Mouse (Mus musculus) hindbrain, postnatal 0 days (tissue): ENCODE measurements around the gene Tubb2b. TPM values are rescaled to one million over a fixed set of nuclear protein-coding genes. Genes with fewer than 3 reads are reported as not detected.

Source experiments
- ATAC-seq: fragments of 200-750 bp; cut with Nextera tagmentation; 2 replicates; pipeline ENCODE4 v1.8.0; 2017; ENCODE audit warnings: mild to moderate bottlenecking, moderate TSS enrichment, moderate library complexity
- DNase-seq: peaks from one replicate; pipeline ENCODE4 v3.0.0-alpha.2; 2015; ENCODE audit warnings: low spot score
- H3K27ac ChIP-seq: fragments of 300-500 bp; sonication (generic); 2 replicates; pipeline ENCODE4 v1.5.1; 2014; ENCODE audit warnings: mild to moderate bottlenecking
- H3K27me3 ChIP-seq: fragments of 300-500 bp; sonication (generic); 2 replicates; pipeline ENCODE4 v1.6.1; 2014; ENCODE audit warnings: low read length, mixed read lengths; ENCODE audit not compliant: insufficient read depth
- H3K36me3 ChIP-seq: fragments of 300-500 bp; sonication (generic); 2 replicates; pipeline ENCODE4 v1.6.1; 2014; ENCODE audit warnings: low read length, mixed read lengths; ENCODE audit not compliant: insufficient read depth
- H3K4me1 ChIP-seq: fragments of 300-500 bp; sonication (generic); 2 replicates; pipeline ENCODE4 v1.6.1; 2014; ENCODE audit warnings: antibody characterized with exemption, low read length, mixed read lengths; ENCODE audit not compliant: insufficient read depth
- H3K4me2 ChIP-seq: fragments of 300-500 bp; sonication (generic); 2 replicates; pipeline ENCODE4 v1.6.1; 2014; ENCODE audit warnings: low read depth, mild to moderate bottlenecking, low read length, moderate library complexity, mixed read lengths
- H3K4me3 ChIP-seq: fragments of 300-500 bp; sonication (generic); 2 replicates; pipeline ENCODE4 v1.5.1; 2014; ENCODE audit warnings: low read length
- H3K9ac ChIP-seq: fragments of 300-500 bp; sonication (generic); replicated peaks from 2 replicates; pipeline ENCODE4 v1.6.1; 2014; ENCODE audit warnings: mild to moderate bottlenecking, low read length, moderate library complexity, mixed read lengths
- H3K9me3 ChIP-seq: fragments of 300-500 bp; sonication (generic); 2 replicates; pipeline ENCODE4 v1.6.1; 2016; ENCODE audit warnings: low read length, mixed read lengths
- CTCF ChIP-seq: IDR thresholded peaks from 2 replicates; pipeline ENCODE4 v1.5.1; 2016; ENCODE audit warnings: antibody characterized with exemption, control low read depth, low read depth
- WGBS: fragments of 180-500 bp; shearing (Covaris S2); extraction: QIAGEN DNeasy Blood & Tissue Kit; methylation state at CpG from one replicate; pipeline ENCODE4 v1.1.7; 2014; 5-methylcytosine and 5-hydroxymethylcytosine counted together
- polyA plus RNA-seq: library from polyadenylated mRNA; unstranded; fragments of >200 nt; fragmentation: Nextera tagmentation; extraction: Ambion mirVana; gene quantifications from 2 replicates; pipeline ENCODE4 v1.2.1, GENCODE M21; 2015
- total RNA-seq: library from RNA; depleted of rRNA; stranded (reverse); fragments of >200 nt; gene quantifications from 2 replicates; pipeline ENCODE4 v1.2.3, GENCODE M21; 2014

The Tubb2b gene
- total and polyA plus RNA-seq, 2 experiments from 2014 or later = 787 to 4,422 TPM

DNA sequence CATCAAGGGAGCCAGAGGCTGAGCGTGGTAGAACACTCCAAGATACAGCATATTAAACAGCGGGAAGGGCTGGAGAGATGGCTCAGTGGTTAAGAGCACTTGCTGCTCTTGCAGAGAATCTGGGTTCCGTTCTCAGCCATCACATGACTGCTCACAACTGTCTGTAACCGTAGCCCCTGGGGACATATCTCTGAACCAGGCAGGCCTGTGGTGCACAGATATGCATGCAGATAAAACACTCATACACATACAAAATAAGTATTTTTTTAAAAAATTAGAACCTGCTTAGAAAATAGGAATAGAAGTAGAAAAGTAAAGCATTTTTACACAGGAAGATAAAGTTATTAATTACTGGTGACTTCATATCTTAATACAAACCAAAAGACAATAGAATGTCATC lies 11.4 kb downstream of the Tubb2b start:
- Histone ChIP-seq H3K4me1 (no peaks in the 10 kb centered on the region; the same call in 1 of the 2 replicates), H3K27ac (no peak overlapping the region), H3K9me3 (no peaks in the 10 kb centered on the region), H3K27me3 (no peaks in the 10 kb centered on the region), H3K36me3 (no peaks in the 10 kb centered on the region; the same call in 1 of the 2 replicates), H3K9ac (no peak overlapping the region), H3K4me3 (no peak overlapping the region), H3K4me2 (no peak overlapping the region)
- 84% methylated on average over 4 of the region's 4 CpGs for WGBS
- ATAC-seq = no peak
- TF ChIP-seq CTCF = no peak
- no peak for DNase-seq

DNA sequence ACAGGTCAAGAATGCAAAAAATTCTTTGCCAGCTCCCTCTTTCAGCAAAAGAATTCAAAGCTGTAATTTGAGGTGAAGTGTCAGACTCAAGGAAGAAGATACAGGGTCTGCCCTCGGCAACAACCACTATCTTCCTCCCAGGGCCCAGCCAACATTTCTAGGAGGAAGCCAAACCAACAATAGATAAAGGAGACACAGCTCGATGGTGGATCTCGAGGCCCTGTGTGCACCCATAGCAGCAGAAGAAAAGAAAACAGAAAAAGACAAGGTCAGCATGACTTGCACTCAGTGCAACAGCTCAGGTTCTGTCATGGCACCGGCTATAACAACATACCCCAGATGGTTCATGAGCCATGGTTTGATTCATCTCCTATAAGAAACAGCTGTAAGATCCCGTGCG lies 13.8 kb downstream of the Tubb2b start:
- no peak overlapping the region for H3K27ac ChIP-seq
- no peak overlapping the region for H3K4me2 ChIP-seq
- ATAC-seq (no peak), DNase-seq (no peak)
- WGBS = 86% methylated on average over 6 of the region's 6 CpGs
- H3K9ac ChIP-seq = no peak overlapping the region
- no peaks in the 10 kb centered on the region for H3K9me3 ChIP-seq
- no peaks in the 10 kb centered on the region for H3K27me3 ChIP-seq
- H3K36me3 ChIP-seq = no peaks in the 10 kb centered on the region
- no peak for TF ChIP-seq CTCF
- H3K4me1 ChIP-seq = no peaks in the 10 kb centered on the region
- no peak overlapping the region for H3K4me3 ChIP-seq

DNA sequence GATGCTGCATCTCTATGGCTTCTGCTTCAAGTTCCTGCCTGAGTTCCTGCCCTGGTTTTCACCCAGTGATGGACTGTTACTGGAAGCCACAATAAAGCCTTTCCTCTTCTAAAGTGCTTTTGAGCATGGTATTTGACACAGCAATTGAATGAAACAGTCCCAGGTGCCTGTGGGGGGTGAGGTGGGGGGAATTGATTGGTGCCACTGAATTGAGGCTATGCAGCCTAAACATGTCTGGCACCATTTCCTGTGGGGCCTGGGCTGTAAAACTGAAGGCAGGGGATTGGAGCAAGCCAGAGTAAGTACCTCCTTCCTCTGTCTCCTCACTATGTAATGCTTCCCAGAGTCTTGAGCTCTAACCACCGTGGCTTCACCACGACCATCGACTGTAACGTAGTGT lies 15.6 kb downstream of the Tubb2b start:
- Histone ChIP-seq H3K4me1 (no peaks in the 10 kb centered on the region), H3K4me3 (no peak overlapping the region), H3K27me3 (no peaks in the 10 kb centered on the region), H3K27ac (no peak overlapping the region), H3K36me3 (no peaks in the 10 kb centered on the region), H3K9ac (no peak overlapping the region), H3K4me2 (no peak overlapping the region), H3K9me3 (no peaks in the 10 kb centered on the region)
- no peak for DNase-seq
- no peak for TF ChIP-seq CTCF
- ATAC-seq = no peak
- 82% methylated on average over 4 of the region's 4 CpGs for WGBS

DNA sequence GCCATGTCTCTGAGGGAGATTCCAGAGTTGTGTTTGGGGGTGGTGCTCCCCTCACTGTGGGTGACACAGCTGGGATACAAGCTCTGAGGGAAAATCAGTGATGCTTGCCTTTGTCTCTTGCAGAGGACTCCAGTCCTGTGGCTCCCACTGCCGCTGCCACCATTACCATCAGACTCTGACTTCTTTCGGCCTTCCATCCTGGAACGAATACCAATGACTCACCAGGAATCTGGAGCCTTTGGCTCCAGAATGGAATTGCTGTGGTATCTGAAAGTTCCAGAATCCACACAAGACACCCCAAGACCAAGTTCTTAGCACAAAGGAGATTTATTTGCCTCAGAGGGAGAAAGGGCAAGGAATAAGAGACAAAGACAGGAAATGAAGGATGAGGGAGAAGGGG lies 17.2 kb downstream of the Tubb2b start:
- H3K36me3 ChIP-seq = no peaks in the 10 kb centered on the region
- H3K27ac ChIP-seq = no peak overlapping the region
- no peak overlapping the region for H3K9ac ChIP-seq
- no peaks in the 10 kb centered on the region for H3K4me1 ChIP-seq
- no peak overlapping the region for H3K4me3 ChIP-seq
- H3K27me3 ChIP-seq = no peaks in the 10 kb centered on the region
- no peaks in the 10 kb centered on the region for H3K9me3 ChIP-seq
- DNase-seq (no peak), ATAC-seq (no peak)
- no peak overlapping the region for H3K4me2 ChIP-seq
- WGBS = 85% methylated on average over 3 of the region's 3 CpGs
- no peak for TF ChIP-seq CTCF

DNA sequence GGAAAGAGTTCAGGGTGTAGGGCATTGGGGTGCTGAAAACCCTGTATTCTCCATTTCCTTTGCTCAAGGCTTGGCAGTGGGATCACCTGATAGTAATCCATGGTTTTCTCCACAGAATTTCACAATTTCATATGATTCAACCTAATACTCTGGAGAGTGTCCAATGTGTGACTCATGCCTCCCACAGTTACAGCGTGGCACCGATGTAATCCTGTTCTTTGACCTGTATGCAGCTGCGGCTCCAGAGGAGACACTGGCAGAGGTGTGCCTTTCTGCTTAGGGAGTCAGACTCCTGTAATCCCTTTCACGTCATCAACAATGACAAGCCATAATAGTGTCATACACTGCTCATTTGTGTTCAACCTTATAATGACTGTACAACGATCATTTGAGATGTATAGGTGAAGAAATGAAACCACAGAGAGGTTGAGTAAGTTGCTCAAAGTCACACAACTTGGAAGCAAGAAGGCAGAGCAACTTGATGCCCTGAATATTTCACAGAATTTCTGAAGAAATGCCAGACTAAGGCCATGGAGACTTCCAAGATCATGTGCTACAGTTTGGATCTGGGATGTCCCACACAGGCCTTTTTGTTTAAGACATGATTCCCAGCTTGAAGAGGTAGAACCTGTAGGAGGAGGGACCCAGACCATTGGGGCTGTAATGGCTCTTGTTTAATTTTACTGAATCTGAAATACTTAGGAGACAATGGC lies 17.7 kb downstream of the Tubb2b start:
- no peak overlapping the region for H3K4me2 ChIP-seq
- no peaks in the 10 kb centered on the region for H3K9me3 ChIP-seq
- DNase-seq = no peak
- no peak overlapping the region for H3K9ac ChIP-seq
- no peak overlapping the region for H3K4me3 ChIP-seq
- no peaks in the 10 kb centered on the region for H3K4me1 ChIP-seq
- TF ChIP-seq CTCF = no peak
- no peaks in the 10 kb centered on the region for H3K36me3 ChIP-seq
- no peak overlapping the region for H3K27ac ChIP-seq
- WGBS = 79% methylated on average over 5 of the region's 5 CpGs
- ATAC-seq = no peak
- no peaks in the 10 kb centered on the region for H3K27me3 ChIP-seq

DNA sequence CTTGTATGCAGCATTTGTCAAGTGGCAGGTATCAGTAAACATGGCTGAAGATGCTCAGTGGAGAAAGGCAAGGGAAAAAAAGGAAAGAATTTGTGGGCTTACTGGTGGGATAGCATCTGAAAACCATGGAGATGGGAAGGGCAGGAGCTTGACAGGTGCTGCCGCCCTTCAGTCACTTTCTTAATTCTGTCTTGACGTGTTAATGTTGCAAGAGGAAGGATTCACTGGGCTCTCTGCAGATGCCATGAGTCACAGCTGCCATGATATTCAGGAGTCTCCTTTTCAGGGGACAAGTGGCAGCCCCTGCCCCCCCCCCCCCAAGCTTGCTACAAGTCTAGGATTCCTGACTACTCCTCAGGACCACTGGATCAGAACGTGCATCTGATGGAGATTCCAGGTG lies 18.4 kb downstream of the Tubb2b start:
- no peak overlapping the region for H3K9ac ChIP-seq
- H3K36me3 ChIP-seq = no peaks in the 10 kb centered on the region
- no peak for DNase-seq
- no peak overlapping the region for H3K4me2 ChIP-seq
- no peaks in the 10 kb centered on the region for H3K4me1 ChIP-seq
- H3K9me3 ChIP-seq = no peaks in the 10 kb centered on the region
- WGBS = 84% methylated on average over 3 of the region's 3 CpGs
- no peak overlapping the region for H3K4me3 ChIP-seq
- ATAC-seq = no peak
- no peak overlapping the region for H3K27ac ChIP-seq
- H3K27me3 ChIP-seq = no peaks in the 10 kb centered on the region
- TF ChIP-seq CTCF = no peak

DNA sequence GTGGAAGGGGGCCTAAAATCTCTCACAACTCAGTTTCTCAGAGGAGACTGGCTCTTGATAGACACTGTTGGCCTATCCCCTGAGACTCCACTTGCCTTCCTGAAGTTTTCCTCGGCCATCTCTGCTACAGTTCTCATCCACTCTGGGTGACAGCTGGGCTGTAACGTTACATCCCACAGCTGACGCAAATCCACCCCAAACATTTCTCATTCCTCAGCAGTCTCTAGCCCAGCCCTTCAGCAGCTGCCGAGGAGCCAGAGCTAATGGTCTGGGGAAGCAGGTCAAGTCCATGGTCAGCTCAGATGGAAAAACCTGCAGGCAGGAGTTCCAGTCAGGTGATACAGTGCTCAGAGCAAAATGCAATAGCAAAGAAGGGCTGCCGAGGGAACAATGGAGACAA lies 19.2 kb downstream of the Tubb2b start:
- DNase-seq = no peak
- 62% methylated on average over 5 of the region's 5 CpGs for WGBS

More for the DNA sequence above, 19.2 kb downstream of the Tubb2b start:
- no peak for TF ChIP-seq CTCF
- Histone ChIP-seq H3K9ac (no peak overlapping the region), H3K4me2 (no peak overlapping the region), H3K9me3 (no peaks in the 10 kb centered on the region), H3K27ac (no peak overlapping the region), H3K4me3 (no peak overlapping the region), H3K27me3 (no peaks in the 10 kb centered on the region), H3K36me3 (no peaks in the 10 kb centered on the region), H3K4me1 (no peaks in the 10 kb centered on the region)
- ATAC-seq = no peak
